Mouse (Mus musculus) stomach, embryonic 14.5 days (tissue): ENCODE measurements around the gene Amer3. TPM values are rescaled to one million over a fixed set of nuclear protein-coding genes. Genes with fewer than 3 reads are reported as not detected.
"Not testable (repeated sequence)": the region's sequence is repeated elsewhere in the genome, so short reads cannot be mapped to it uniquely, and the experiment has no call there.

Experiments used
- ATAC-seq: fragments of 200-750 bp; cut with Nextera tagmentation; 2 replicates; pipeline ENCODE4 v1.8.0; 2017; ENCODE audit warnings: low read depth, moderate TSS enrichment; ENCODE audit not compliant: insufficient number of reproducible peaks, insufficient read depth, low FRiP score
- H3K27ac ChIP-seq: fragments of 300-500 bp; sonication (generic); 2 replicates; pipeline ENCODE4 v1.5.1; 2014; ENCODE audit warnings: mild to moderate bottlenecking, low read length, moderate library complexity, mixed read lengths
- H3K27me3 ChIP-seq: fragments of 300-500 bp; sonication (generic); 2 replicates; pipeline ENCODE4 v1.6.1; 2014; ENCODE audit warnings: low read length, control low read depth, mixed read lengths; ENCODE audit not compliant: control insufficient read depth, insufficient read depth
- H3K36me3 ChIP-seq: fragments of 300-500 bp; sonication (generic); 2 replicates; pipeline ENCODE4 v1.6.1; 2014; ENCODE audit warnings: mild to moderate bottlenecking, control low read depth, low read length, moderate library complexity, mixed read lengths; ENCODE audit not compliant: control insufficient read depth, insufficient read depth
- H3K4me1 ChIP-seq: fragments of 300-500 bp; sonication (generic); 2 replicates; pipeline ENCODE4 v1.6.1; 2014; ENCODE audit warnings: low read length, control low read depth, mixed read lengths; ENCODE audit not compliant: control insufficient read depth, insufficient read depth
- H3K4me2 ChIP-seq: fragments of 300-500 bp; sonication (generic); replicated peaks from 2 replicates; pipeline ENCODE4 v1.6.1; 2014; ENCODE audit warnings: low read depth, low read length, control low read depth
- H3K4me3 ChIP-seq: fragments of 300-500 bp; sonication (generic); 2 replicates; pipeline ENCODE4 v1.5.1; 2014; ENCODE audit warnings: low read depth, low read length, control low read depth
- H3K9ac ChIP-seq: fragments of 300-500 bp; sonication (generic); replicated peaks from 2 replicates; pipeline ENCODE4 v1.6.1; 2014; ENCODE audit warnings: low read depth, mild to moderate bottlenecking, control low read depth, low read length, moderate library complexity, mixed read lengths
- H3K9me3 ChIP-seq: fragments of 300-500 bp; sonication (generic); 2 replicates; pipeline ENCODE4 v1.6.1; 2016; ENCODE audit warnings: low read depth, low read length, control low read depth; ENCODE audit not compliant: control insufficient read depth
- WGBS: fragments of 180-500 bp; shearing (Covaris S2); extraction: QIAGEN DNeasy Blood & Tissue Kit; methylation state at CpG from one replicate; pipeline ENCODE4 v1.1.7; 2014; 5-methylcytosine and 5-hydroxymethylcytosine counted together
- polyA plus RNA-seq: library from polyadenylated mRNA; unstranded; fragments of >200 nt; fragmentation: Nextera tagmentation; extraction: Ambion mirVana; gene quantifications from 2 replicates; pipeline ENCODE4 v1.2.1, GENCODE M21; 2014

The Amer3 gene
- polyA plus RNA-seq, 1 experiment from 2014 or later: 1.2 TPM

DNA sequence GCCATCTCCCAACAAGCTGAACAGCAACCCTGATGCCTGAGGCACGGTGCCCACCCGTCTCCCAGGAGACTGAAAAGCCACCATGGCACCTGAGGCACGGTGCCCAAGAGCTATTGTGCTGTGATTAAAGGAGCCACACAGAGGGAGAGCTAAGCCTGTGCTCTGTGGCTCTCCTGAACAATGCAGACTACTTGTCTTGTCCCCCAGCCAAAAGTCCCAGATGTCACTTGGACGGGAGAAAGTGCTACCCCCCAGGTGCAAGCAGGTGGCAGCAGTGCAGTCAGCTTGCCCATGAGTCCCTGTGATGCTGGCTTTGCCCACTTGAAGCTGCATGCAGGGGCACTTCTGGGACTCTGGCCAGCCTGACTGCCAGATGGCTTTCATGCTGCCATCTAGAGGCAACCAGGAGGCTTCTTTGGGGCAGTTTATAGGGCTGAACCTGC, 4.4 kb downstream of the Amer3 start:
- H3K9ac ChIP-seq: no peak overlapping the region
- 21% methylated on average over 4 of the region's 4 CpGs for whole genome bisulfite sequencing
- H3K27me3 ChIP-seq: peaks cover 2% of the 10 kb centered on the region; the same call in 1 of the 2 replicates
- no peak for ATAC-seq
- H3K27ac ChIP-seq: no peak overlapping the region
- H3K4me1 ChIP-seq: no peaks in the 10 kb centered on the region
- no peaks in the 10 kb centered on the region for H3K36me3 ChIP-seq
- no peak overlapping the region for H3K4me3 ChIP-seq
- no peak overlapping the region for H3K4me2 ChIP-seq
- no peaks in the 10 kb centered on the region for H3K9me3 ChIP-seq

DNA sequence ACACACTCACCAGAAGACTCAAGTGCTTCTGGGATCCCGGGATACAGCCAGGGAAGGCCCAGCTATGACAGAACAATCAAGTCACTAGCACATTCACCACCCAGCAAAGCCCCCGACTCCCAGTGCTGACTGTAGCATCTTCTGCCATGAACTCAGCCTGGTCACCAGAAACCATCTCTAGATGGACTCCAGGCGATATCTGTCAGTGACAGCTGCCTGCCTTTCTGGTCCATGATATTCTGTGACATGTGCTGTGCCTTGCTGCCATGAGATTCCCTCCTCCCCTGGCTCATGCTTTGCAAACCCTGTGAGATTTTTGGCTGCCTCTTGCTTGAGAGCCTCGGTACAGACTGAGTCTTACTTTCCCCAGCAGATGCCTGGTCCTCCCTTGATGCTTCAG, 5.3 kb downstream of the Amer3 start:
- H3K9ac ChIP-seq: no peak overlapping the region
- no peak for ATAC-seq
- WGBS: 77% methylated on average over 4 of the region's 4 CpGs

GRCm38 (mm10) chr1:34587298-34588096, 8.0 kb downstream of the Amer3 start:
- WGBS: 77% methylated on average over 22 of the region's 22 CpGs
- Histone ChIP-seq H3K36me3 (no peaks in the 10 kb centered on the region), H3K4me1 (no peaks in the 10 kb centered on the region), H3K9me3 (no peaks in the 10 kb centered on the region), H3K4me3 (no peak overlapping the region), H3K27me3 (no peaks in the 10 kb centered on the region), H3K27ac (no peak overlapping the region), H3K4me2 (no peak overlapping the region), H3K9ac (no peak overlapping the region)
- no peak for ATAC-seq

More for the DNA sequence above, 5.3 kb downstream of the Amer3 start:
- H3K4me3 ChIP-seq: no peak overlapping the region
- no peak overlapping the region for H3K27ac ChIP-seq
- H3K4me1 ChIP-seq: no peaks in the 10 kb centered on the region
- no peaks in the 10 kb centered on the region for H3K9me3 ChIP-seq
- no peaks in the 10 kb centered on the region for H3K36me3 ChIP-seq
- no peak overlapping the region for H3K4me2 ChIP-seq
- no peaks in the 10 kb centered on the region for H3K27me3 ChIP-seq

GRCm38 (mm10) chr1:34600000-34600399, 20.5 kb downstream of the Amer3 start:
- Histone ChIP-seq H3K27ac (no peak overlapping the region), H3K9me3 (no peaks in the 10 kb centered on the region), H3K4me2 (no peak overlapping the region), H3K4me3 (no peak overlapping the region), H3K36me3 (no peaks in the 10 kb centered on the region), H3K27me3 (no peaks in the 10 kb centered on the region), H3K4me1 (no peaks in the 10 kb centered on the region), H3K9ac (no peak overlapping the region)
- 76% methylated on average over 15 of the region's 15 CpGs for whole genome bisulfite sequencing
- ATAC-seq: no peak

- ATAC-seq: no peak
- WGBS: 84% methylated on average over 3 of the region's 3 CpGs
- no peak overlapping the region for H3K27ac ChIP-seq
Measured at GRCm38 (mm10) chr1:34601323-34602047, 22.0 kb downstream of the Amer3 start.

GRCm38 (mm10) chr1:34602363-34602762, 22.9 kb downstream of the Amer3 start:
- H3K4me2 ChIP-seq: no peak overlapping the region
- 21% methylated on average over 8 of the region's 8 CpGs for WGBS
- H3K4me1 ChIP-seq: no peaks in the 10 kb centered on the region
- H3K36me3 ChIP-seq: no peaks in the 10 kb centered on the region
- H3K9me3 ChIP-seq: no peaks in the 10 kb centered on the region
- no peak overlapping the region for H3K4me3 ChIP-seq
- H3K9ac ChIP-seq: no peak overlapping the region
- no peaks in the 10 kb centered on the region for H3K27me3 ChIP-seq
- ATAC-seq: peak; percentile 56; the same call in 1 of the 2 replicates
- H3K27ac ChIP-seq: no peak overlapping the region

More at GRCm38 (mm10) chr1:34601323-34602047, 22.0 kb downstream of the Amer3 start:
- no peak overlapping the region for H3K4me3 ChIP-seq
- no peaks in the 10 kb centered on the region for H3K36me3 ChIP-seq
- no peak overlapping the region for H3K9ac ChIP-seq
- H3K4me1 ChIP-seq: no peaks in the 10 kb centered on the region
- H3K4me2 ChIP-seq: no peak overlapping the region
- no peaks in the 10 kb centered on the region for H3K9me3 ChIP-seq
- no peaks in the 10 kb centered on the region for H3K27me3 ChIP-seq

DNA sequence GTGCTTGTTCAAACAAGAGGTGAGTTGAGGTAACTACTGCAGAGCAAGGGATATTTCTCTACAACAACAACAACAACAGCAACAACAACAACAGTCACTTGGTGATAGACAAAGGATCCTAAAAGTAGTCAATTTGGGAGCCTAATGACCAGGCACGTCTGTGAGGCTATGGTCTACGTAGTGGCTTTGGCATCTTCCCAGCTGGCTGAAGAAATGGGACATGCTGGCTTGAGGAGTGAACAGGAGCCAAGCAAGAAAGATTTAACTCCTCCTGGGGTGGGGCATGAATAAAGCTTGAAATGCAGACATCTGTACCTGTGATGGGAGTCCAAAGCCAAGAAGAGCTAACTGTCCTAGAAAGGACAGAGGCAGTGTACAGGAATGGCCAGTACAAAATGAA, 34.3 kb downstream of the Amer3 start:
- H3K4me2 ChIP-seq: no peak overlapping the region
- H3K27ac ChIP-seq: no peak overlapping the region
- no peaks in the 10 kb centered on the region for H3K27me3 ChIP-seq
- H3K9ac ChIP-seq: no peak overlapping the region
- no peak for ATAC-seq
- no peaks in the 10 kb centered on the region for H3K36me3 ChIP-seq
- H3K9me3 ChIP-seq: no peaks in the 10 kb centered on the region
- WGBS: 88% methylated on average over 2 of the region's 2 CpGs
- no peak overlapping the region for H3K4me3 ChIP-seq
- H3K4me1 ChIP-seq: no peaks in the 10 kb centered on the region

- H3K36me3 ChIP-seq, H3K4me1 ChIP-seq, H3K9ac ChIP-seq, H3K4me2 ChIP-seq, H3K27me3 ChIP-seq, H3K27ac ChIP-seq, ATAC-seq, H3K9me3 ChIP-seq, H3K4me3 ChIP-seq: not testable (repeated sequence)
- WGBS: 94% methylated on average over 12 of the region's 13 CpGs
Measured at GRCm38 (mm10) chr1:34620116-34620515, 40.7 kb downstream of the Amer3 start.
